Mouse (Mus musculus): ENCODE data around the gene Lrrc71.

GRCm38 (mm10) chr3:87765631-87766283 is 17.3 kb upstream of the Lrrc71 start:
- TF ChIP-seq POLR2A (IDR thresholded peaks at IDR 0.05; ENCODE audit: borderline replicate concordance, low read depth, low read length), result no peak
- no peak for TF ChIP-seq CTCF (IDR thresholded peaks at IDR 0.05; ENCODE audit: low read depth, low read length)

All from bone marrow macrophage, adult 2 months (primary cell).